Mouse (Mus musculus) brain, embryonic 18.5 days (tissue): ENCODE data around the gene Gkn3.

Experiments used
- DNase-seq: peaks from one replicate; pipeline ENCODE4 v3.0.0-alpha.2; 2012; ENCODE audit warnings: low read depth, low spot score

Gene Gkn3

GRCm38 (mm10) chr6:87388877-87389276 is at the start of gene Gkn3:
Gkn3 (minus strand) TSS chr6:87388935.
- no peak for DNase-seq

GRCm38 (mm10) chr6:87436745-87437144 is 48.0 kb upstream of the Gkn3 start:
- DNase-seq = no peak

- no peak for DNase-seq
These were observed 47.1 kb upstream of the Gkn3 start for GRCm38 (mm10) chr6:87435791-87436190.

GRCm38 (mm10) chr6:87428487-87429044 is 39.8 kb upstream of the Gkn3 start, which contains the start of gene Bmp10:
Bmp10 (plus strand) TSS chr6:87428994.
- DNase-seq = no peak

GRCm38 (mm10) chr6:87427616-87428015 is 38.9 kb upstream of the Gkn3 start:
- no peak for DNase-seq

- DNase-seq = no peak
These were observed 38.2 kb upstream of the Gkn3 start for GRCm38 (mm10) chr6:87426954-87427353.

- no peak for DNase-seq
These were observed 35.5 kb upstream of the Gkn3 start for GRCm38 (mm10) chr6:87424037-87424816.

GRCm38 (mm10) chr6:87422304-87422703 is 33.6 kb upstream of the Gkn3 start:
- no peak for DNase-seq

GRCm38 (mm10) chr6:87412011-87412410 is 23.3 kb upstream of the Gkn3 start:
- no peak for DNase-seq

- no peak for DNase-seq
These were observed 12.7 kb upstream of the Gkn3 start for GRCm38 (mm10) chr6:87401456-87401855.

- DNase-seq = no peak
These were observed 11.3 kb upstream of the Gkn3 start for GRCm38 (mm10) chr6:87399886-87400566.

GRCm38 (mm10) chr6:87399137-87399536 is 10.4 kb upstream of the Gkn3 start:
- no peak for DNase-seq

- DNase-seq = no peak
These were observed 6.0 kb upstream of the Gkn3 start for GRCm38 (mm10) chr6:87394783-87395182.

- no peak for DNase-seq
These were observed 4.9 kb upstream of the Gkn3 start for GRCm38 (mm10) chr6:87393466-87394205.

- no peak for DNase-seq
These were observed 787 bp upstream of the Gkn3 start for GRCm38 (mm10) chr6:87389455-87389989.

- DNase-seq = no peak
These were observed 2.1 kb downstream of the Gkn3 start for GRCm38 (mm10) chr6:87386681-87387080.

GRCm38 (mm10) chr6:87386203-87386602 is 2.5 kb downstream of the Gkn3 start:
- peak; percentile 45 for DNase-seq

GRCm38 (mm10) chr6:87384761-87385160 is 4.0 kb downstream of the Gkn3 start:
- no peak for DNase-seq

- DNase-seq = no peak
These were observed 4.6 kb downstream of the Gkn3 start for GRCm38 (mm10) chr6:87383926-87384691.

- no peak for DNase-seq
These were observed 15.7 kb downstream of the Gkn3 start, which contains the start of gene Gkn2 for GRCm38 (mm10) chr6:87373057-87373456. Gkn2 (plus strand) TSS chr6:87373357.

GRCm38 (mm10) chr6:87369223-87369622 is 19.5 kb downstream of the Gkn3 start:
- no peak for DNase-seq
